In genomic region chr7:19864241-19864640, GRCm38 (mm10) we compare ENCODE assay signal across 16 mouse cellular contexts. TPM values are rescaled to one million over a fixed set of nuclear protein-coding genes. Genes with fewer than 3 reads are reported as not detected.
A peak's percentile ranks its signal among the peaks of the same experiment; 100 is the strongest.
DNase-seq lines count a peak whose midpoint lies in the region; ATAC-seq and TF ChIP-seq lines count a peak whose summit lies in the region.
"Had no signal": no experiment of that assay in that cellular context is flagged by ENCODE, and none has a peak within 500 bp of the region (broad histone marks: within the 10 kb centered on the region; RNA-seq: fewer than 3 reads in every experiment).

No protein-coding gene starts in this region.

- TF ChIP-seq CTCF in kidney, adult 2 months (conservative IDR thresholded peaks at IDR 0.05; ENCODE audit: insufficient read depth, insufficient read length, low read depth, low read length), result no peak

- H3K9ac ChIP-seq in midbrain, embryonic 16.5 days (ENCODE audit: low read depth, low read length), result no peak overlapping the region
- no peak overlapping the region for H3K9ac ChIP-seq in midbrain, embryonic 14.5 days (replicated peaks; ENCODE audit: low read length)
- no peak overlapping the region for H3K9ac ChIP-seq in stomach, embryonic 14.5 days (replicated peaks; ENCODE audit: low read depth, low read length)
- H3K9ac ChIP-seq: neural tube, embryonic 13.5 days had no signal

- H3K9me3 ChIP-seq in midbrain, embryonic 16.5 days (replicated peaks; ENCODE audit: control insufficient read depth, low read length, poor library complexity, severe bottlenecking), result no peaks in the 10 kb centered on the region
- no peaks in the 10 kb centered on the region for H3K9me3 ChIP-seq in midbrain, embryonic 14.5 days (ENCODE audit: control insufficient read depth, low read length)
- H3K9me3 ChIP-seq in stomach, embryonic 14.5 days (ENCODE audit: control insufficient read depth, low read depth, low read length), result no peaks in the 10 kb centered on the region
- H3K9me3 ChIP-seq: megakaryocyte, embryonic 14.5 days; neural tube, embryonic 13.5 days had no signal

- H3K27ac ChIP-seq in kidney, adult 2 months (ENCODE audit: insufficient read depth, low read depth, low read length), result no peak overlapping the region
- no peak overlapping the region for H3K27ac ChIP-seq in midbrain, embryonic 16.5 days (ENCODE audit: low read length)
- no peak overlapping the region for H3K27ac ChIP-seq in midbrain, embryonic 14.5 days (replicated peaks; ENCODE audit: low read depth, low read length)
- no peak overlapping the region for H3K27ac ChIP-seq in stomach, embryonic 14.5 days (ENCODE audit: low read length)
- H3K27ac ChIP-seq: layer of hippocampus, adult 2 months; neural tube, embryonic 13.5 days had no signal

- TF ChIP-seq POLR2A in kidney, adult 2 months (IDR thresholded peaks at IDR 0.05; ENCODE audit: low read depth, low read length), result no peak

- peak; percentile 10 for DNase-seq in cerebellum, adult 11-12 months
- DNase-seq in cerebellum, postnatal 36 days, result no peak
- DNase-seq in kidney, adult 2 months, result peak; percentile 67
- no peak for DNase-seq in kidney, adult 18-20 months
- DNase-seq in midbrain, embryonic 14.5 days, result no peak
- DNase-seq in adipocyte (ENCODE audit: low spot score), result no peak
- DNase-seq: B cell, adult 2 months; gastrocnemius, postnatal 14 days; lung, adult 2 months; right cerebral cortex, postnatal 4 days had no signal

- H3K4me2 ChIP-seq in midbrain, embryonic 16.5 days (ENCODE audit: low read length), result no peak overlapping the region
- H3K4me2 ChIP-seq in midbrain, embryonic 14.5 days (ENCODE audit: low read length), result no peak overlapping the region
- no peak overlapping the region for H3K4me2 ChIP-seq in stomach, embryonic 14.5 days (replicated peaks; ENCODE audit: low read depth, low read length)
- H3K4me2 ChIP-seq: neural tube, embryonic 13.5 days had no signal

- H3K36me3 ChIP-seq in kidney, adult 2 months (ENCODE audit: control insufficient read depth, insufficient read depth, low read length), result no peaks in the 10 kb centered on the region
- H3K36me3 ChIP-seq in midbrain, embryonic 16.5 days (ENCODE audit: control insufficient read depth, insufficient read depth, low read length), result no peaks in the 10 kb centered on the region
- no peaks in the 10 kb centered on the region for H3K36me3 ChIP-seq in midbrain, embryonic 14.5 days (ENCODE audit: control insufficient read depth, insufficient read depth, low read length)
- H3K36me3 ChIP-seq in stomach, embryonic 14.5 days (ENCODE audit: control insufficient read depth, insufficient read depth, low read length), result no peaks in the 10 kb centered on the region
- H3K36me3 ChIP-seq: neural tube, embryonic 13.5 days had no signal

- H3K4me3 ChIP-seq in kidney, adult 2 months (ENCODE audit: insufficient read depth, low read depth, low read length), result no peak overlapping the region
- no peak overlapping the region for H3K4me3 ChIP-seq in midbrain, embryonic 16.5 days (ENCODE audit: low read depth, low read length)
- no peak overlapping the region for H3K4me3 ChIP-seq in midbrain, embryonic 14.5 days (replicated peaks; ENCODE audit: low read depth, low read length)
- no peak overlapping the region for H3K4me3 ChIP-seq in stomach, embryonic 14.5 days (ENCODE audit: low read depth, low read length)
- H3K4me3 ChIP-seq: layer of hippocampus, adult 2 months; megakaryocyte, embryonic 14.5 days; neural tube, embryonic 13.5 days had no signal

- peaks cover 16% of the 10 kb centered on the region for H3K4me1 ChIP-seq in kidney, adult 2 months (ENCODE audit: control insufficient read depth, insufficient read depth, low read length)
- no peaks in the 10 kb centered on the region for H3K4me1 ChIP-seq in midbrain, embryonic 16.5 days (ENCODE audit: control insufficient read depth, insufficient read depth, low read length)
- no peaks in the 10 kb centered on the region for H3K4me1 ChIP-seq in midbrain, embryonic 14.5 days (ENCODE audit: control insufficient read depth, insufficient read depth, low read length)
- no peaks in the 10 kb centered on the region for H3K4me1 ChIP-seq in stomach, embryonic 14.5 days (ENCODE audit: control insufficient read depth, insufficient read depth, low read length)
- H3K4me1 ChIP-seq: neural tube, embryonic 13.5 days had no signal

- peak; percentile 10; the same call in 1 of the 2 replicates for ATAC-seq in midbrain, embryonic 16.5 days
- no peak for ATAC-seq in midbrain, embryonic 14.5 days (ENCODE audit: low FRiP score, low TSS enrichment)
- 0 out of 2 replicates have a peak, but pooled peaks have one; percentile 42 for ATAC-seq in stomach, embryonic 14.5 days (ENCODE audit: insufficient number of reproducible peaks, insufficient read depth, low FRiP score, low read depth)

- WGBS in kidney, adult 2 months, result 17% methylated on average over 2 of the region's 2 CpGs
- WGBS in midbrain, embryonic 16.5 days, result 34% methylated on average over 2 of the region's 2 CpGs
- WGBS in midbrain, embryonic 14.5 days, result 36% methylated on average over 2 of the region's 2 CpGs
- WGBS in stomach, embryonic 14.5 days, result 49% methylated on average over 2 of the region's 2 CpGs

- no peaks in the 10 kb centered on the region for H3K27me3 ChIP-seq in kidney, adult 2 months (replicated peaks; ENCODE audit: control insufficient read depth, insufficient read depth, low read length)
- H3K27me3 ChIP-seq in midbrain, embryonic 16.5 days (ENCODE audit: control insufficient read depth, insufficient read depth, low read depth, low read length), result no peaks in the 10 kb centered on the region
- no peaks in the 10 kb centered on the region for H3K27me3 ChIP-seq in midbrain, embryonic 14.5 days (ENCODE audit: control insufficient read depth, insufficient read depth, low read length)
- H3K27me3 ChIP-seq in stomach, embryonic 14.5 days (ENCODE audit: control insufficient read depth, insufficient read depth, low read length), result no peaks in the 10 kb centered on the region
- H3K27me3 ChIP-seq: neural tube, embryonic 13.5 days had no signal

RNA-seq across cellular contexts. Expression of gene Ceacam16, which starts 3.1 kb away (rescaled TPM):
- 0.14 and 0.16 TPM in 2 replicates for polyA plus RNA-seq in kidney, adult 2 months (2012; rRNA removed)
- 1.6 and 1.8 TPM in 2 replicates for polyA plus RNA-seq in midbrain, embryonic 16.5 days (2015; fragmentation: Nextera tagmentation; extraction: Ambion mirVana)
- 0.90 TPM in 1 of 2 replicates, not detected in the other for polyA plus RNA-seq in midbrain, embryonic 14.5 days (2014; fragmentation: Nextera tagmentation; extraction: Ambion mirVana)
- not detected in 2 replicates for polyA plus RNA-seq in stomach, embryonic 14.5 days (2014; fragmentation: Nextera tagmentation; extraction: Ambion mirVana)
- polyA plus RNA-seq: embryonic facial prominence, embryonic 11.5 days had no signal

RNA-seq across cellular contexts. Expression of gene Gm19345, which starts 12.4 kb away (rescaled TPM):
- polyA plus RNA-seq in kidney, adult 2 months (2012; rRNA removed), result 0.12 TPM in 1 of 2 replicates, not detected in the other
- 21.3 and 23.9 TPM in 2 replicates for polyA plus RNA-seq in midbrain, embryonic 16.5 days (2015; fragmentation: Nextera tagmentation; extraction: Ambion mirVana)
- polyA plus RNA-seq in midbrain, embryonic 14.5 days (2014; fragmentation: Nextera tagmentation; extraction: Ambion mirVana), result 9.9 and 13.6 TPM in 2 replicates
- not detected in 2 replicates for polyA plus RNA-seq in stomach, embryonic 14.5 days (2014; fragmentation: Nextera tagmentation; extraction: Ambion mirVana)
- polyA plus RNA-seq: embryonic facial prominence, embryonic 11.5 days had no signal

RNA-seq across cellular contexts. Expression of gene Ceacam19, which starts 23.5 kb away (rescaled TPM):
- polyA plus RNA-seq in kidney, adult 2 months (2012; rRNA removed), result 0.11 and 0.25 TPM in 2 replicates
- polyA plus RNA-seq in midbrain, embryonic 16.5 days (2015; fragmentation: Nextera tagmentation; extraction: Ambion mirVana), result not detected in 2 replicates
- not detected in 2 replicates for polyA plus RNA-seq in midbrain, embryonic 14.5 days (2014; fragmentation: Nextera tagmentation; extraction: Ambion mirVana)
- 0.14 and 0.41 TPM in 2 replicates for polyA plus RNA-seq in stomach, embryonic 14.5 days (2014; fragmentation: Nextera tagmentation; extraction: Ambion mirVana)
- polyA plus RNA-seq: embryonic facial prominence, embryonic 11.5 days; neural tube, embryonic 13.5 days had no signal

RNA-seq across cellular contexts. Expression of gene Bcl3, which starts 41.7 kb away (rescaled TPM):
- 10.3 and 14.4 TPM in 2 replicates for polyA plus RNA-seq in kidney, adult 2 months (2012; rRNA removed)
- 0.65 and 1.0 TPM in 2 replicates for polyA plus RNA-seq in midbrain, embryonic 16.5 days (2015; fragmentation: Nextera tagmentation; extraction: Ambion mirVana)
- 0.77 and 1.2 TPM in 2 replicates for polyA plus RNA-seq in midbrain, embryonic 14.5 days (2014; fragmentation: Nextera tagmentation; extraction: Ambion mirVana)
- polyA plus RNA-seq in stomach, embryonic 14.5 days (2014; fragmentation: Nextera tagmentation; extraction: Ambion mirVana), result 10.7 and 11.5 TPM in 2 replicates

RNA-seq across cellular contexts. Expression of gene Pvr, which starts 56.7 kb away (rescaled TPM):
- 10.9 and 12.3 TPM in 2 replicates for polyA plus RNA-seq in kidney, adult 2 months (2012; rRNA removed)
- polyA plus RNA-seq in midbrain, embryonic 16.5 days (2015; fragmentation: Nextera tagmentation; extraction: Ambion mirVana), result 9.3 and 11.5 TPM in 2 replicates
- polyA plus RNA-seq in midbrain, embryonic 14.5 days (2014; fragmentation: Nextera tagmentation; extraction: Ambion mirVana), result 4.9 and 8.2 TPM in 2 replicates
- polyA plus RNA-seq in stomach, embryonic 14.5 days (2014; fragmentation: Nextera tagmentation; extraction: Ambion mirVana), result 10.4 and 11.7 TPM in 2 replicates

Comparison
In these comparisons a context has a peak if more than half of its experiments do, and no peak if none do; other contexts are left out.
1. DNase-seq: peak in cerebellum, adult 11-12 months (single experiment) and kidney, adult 2 months (single experiment); none in cerebellum, postnatal 36 days (0 of 2), kidney, adult 18-20 months (single experiment), midbrain, embryonic 14.5 days (single experiment) and adipocyte (single experiment).